Mouse (Mus musculus): ENCODE data around the gene Il1rl1. TPM values are rescaled to one million over a fixed set of nuclear protein-coding genes. Genes with fewer than 3 reads are reported as not detected.

The Il1rl1 gene
- total and polyA plus RNA-seq, 2 experiments, result under 0.01 TPM; not detected in 1

DNA sequence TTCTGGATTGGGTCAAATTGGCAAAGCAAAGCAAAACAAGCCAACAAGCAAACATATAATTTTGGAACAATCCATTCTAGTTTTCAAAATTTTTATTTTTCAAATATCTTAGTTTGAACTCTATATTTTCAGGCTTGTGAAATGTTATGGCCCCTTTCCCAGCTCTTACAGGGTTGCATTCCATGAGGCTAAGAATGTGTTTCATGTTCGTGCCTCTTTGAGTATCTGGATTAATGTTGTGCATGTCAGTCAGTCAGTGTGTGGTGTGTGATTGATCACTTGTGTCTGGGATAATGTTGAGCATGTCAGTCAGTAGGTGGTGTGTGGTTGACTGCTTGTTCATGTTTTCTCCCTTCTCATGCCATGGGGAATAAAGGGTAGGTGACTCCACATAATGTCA, 1.5 kb upstream of the Il1rl1 start:
- no peak overlapping the region for H3K9ac ChIP-seq (ENCODE audit: low read depth, low read length)
- no peak overlapping the region for H3K4me3 ChIP-seq (ENCODE audit: insufficient read depth, low read depth, low read length)
- no peaks in the 10 kb centered on the region for H3K79me2 ChIP-seq (ENCODE audit: control insufficient read depth, insufficient read depth, low read length)
- WGBS, result 76% methylated on average over 1 of the region's 1 CpGs
- no peaks in the 10 kb centered on the region for H3K4me1 ChIP-seq (ENCODE audit: control insufficient read depth, insufficient read depth, low read length)
- H3K27me3 ChIP-seq (ENCODE audit: control insufficient read depth, insufficient read depth, low read length), result no peaks in the 10 kb centered on the region
- no peak overlapping the region for H3K27ac ChIP-seq (replicated peaks; ENCODE audit: insufficient read depth, low read depth, low read length)
- TF ChIP-seq POLR2A (IDR thresholded peaks at IDR 0.05; ENCODE audit: extremely low read depth, insufficient read depth, low read length), result no peak
- TF ChIP-seq CTCF (IDR thresholded peaks at IDR 0.05; ENCODE audit: low read depth, low read length), result no peak
- no peak for DNase-seq (ENCODE audit: extremely low read depth, low read depth, low spot score)
- H3K36me3 ChIP-seq (ENCODE audit: control insufficient read depth, insufficient read depth, low read length), result no peaks in the 10 kb centered on the region

DNA sequence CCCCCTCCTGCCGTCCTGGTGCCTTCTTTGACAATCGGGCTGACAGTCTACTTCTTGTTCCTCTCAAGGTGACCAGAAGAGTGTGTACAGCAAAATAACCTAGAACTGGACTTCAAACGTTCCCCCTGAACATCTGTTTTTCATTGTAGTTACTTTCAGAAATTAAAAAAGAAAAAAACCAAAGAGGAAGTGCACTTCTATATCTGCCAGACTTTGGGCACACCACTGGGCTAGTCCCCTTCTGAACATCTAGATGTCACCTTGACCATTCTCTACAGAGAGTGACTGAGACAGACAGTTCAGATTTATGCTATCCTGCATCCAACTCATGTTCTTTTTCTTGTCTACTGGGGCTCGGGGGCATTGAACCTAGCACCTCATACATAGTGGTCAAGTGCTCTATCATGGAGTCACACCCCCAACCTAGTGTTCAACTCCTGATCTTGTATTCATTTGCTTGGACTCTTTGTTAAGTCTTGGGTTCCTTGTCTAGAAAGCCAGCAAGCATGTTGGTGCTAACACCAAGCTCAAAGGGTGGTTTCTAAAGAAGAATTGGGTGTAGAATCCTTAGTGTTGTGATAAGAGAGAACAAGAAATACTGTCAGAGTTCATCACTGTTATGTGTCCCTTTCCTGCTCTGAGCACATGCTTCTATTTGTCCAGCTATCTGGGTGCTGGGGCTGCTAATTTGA, 919 bp downstream of the Il1rl1 start:
- whole genome bisulfite sequencing, result 80% methylated on average over 4 of the region's 4 CpGs
- H3K27me3 ChIP-seq (ENCODE audit: control insufficient read depth, insufficient read depth, low read length), result no peaks in the 10 kb centered on the region
- no peak overlapping the region for H3K27ac ChIP-seq (replicated peaks; ENCODE audit: insufficient read depth, low read depth, low read length)
- H3K79me2 ChIP-seq (ENCODE audit: control insufficient read depth, insufficient read depth, low read length), result no peaks in the 10 kb centered on the region
- no peak overlapping the region for H3K9ac ChIP-seq (ENCODE audit: low read depth, low read length)
- no peak overlapping the region for H3K4me3 ChIP-seq (ENCODE audit: insufficient read depth, low read depth, low read length)
- no peak for DNase-seq (ENCODE audit: extremely low read depth, low read depth, low spot score)
- H3K36me3 ChIP-seq (ENCODE audit: control insufficient read depth, insufficient read depth, low read length), result no peaks in the 10 kb centered on the region
- TF ChIP-seq POLR2A (IDR thresholded peaks at IDR 0.05; ENCODE audit: extremely low read depth, insufficient read depth, low read length), result no peak
- no peak for TF ChIP-seq CTCF (IDR thresholded peaks at IDR 0.05; ENCODE audit: low read depth, low read length)
- no peaks in the 10 kb centered on the region for H3K4me1 ChIP-seq (ENCODE audit: control insufficient read depth, insufficient read depth, low read length)

DNA sequence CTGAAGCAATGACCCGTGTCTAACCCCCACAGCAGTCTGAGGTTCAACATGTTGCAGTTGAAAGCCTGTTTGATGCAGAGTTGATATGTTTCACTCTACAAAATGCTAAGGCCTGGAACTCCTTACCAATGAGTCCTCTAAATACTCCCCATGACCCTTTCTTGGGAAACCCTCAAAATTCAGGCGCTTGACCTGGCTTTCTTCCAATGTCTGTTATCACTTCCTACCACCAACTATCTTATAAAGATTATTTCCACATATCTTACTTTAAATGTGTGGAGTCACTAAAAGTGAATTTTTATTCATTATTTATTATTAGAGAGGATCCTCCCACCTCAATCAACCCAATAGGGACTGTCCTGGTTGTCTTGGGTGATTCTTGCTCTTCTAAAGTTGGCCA, 2.8 kb downstream of the Il1rl1 start:
- Histone ChIP-seq H3K27ac (replicated peaks; ENCODE audit: insufficient read depth, low read depth, low read length) (no peak overlapping the region), H3K27me3 (ENCODE audit: control insufficient read depth, insufficient read depth, low read length) (no peaks in the 10 kb centered on the region), H3K4me1 (ENCODE audit: control insufficient read depth, insufficient read depth, low read length) (no peaks in the 10 kb centered on the region), H3K4me3 (ENCODE audit: insufficient read depth, low read depth, low read length) (no peak overlapping the region), H3K36me3 (ENCODE audit: control insufficient read depth, insufficient read depth, low read length) (no peaks in the 10 kb centered on the region), H3K9ac (ENCODE audit: low read depth, low read length) (no peak overlapping the region), H3K79me2 (ENCODE audit: control insufficient read depth, insufficient read depth, low read length) (no peaks in the 10 kb centered on the region)
- no peak for TF ChIP-seq CTCF (IDR thresholded peaks at IDR 0.05; ENCODE audit: low read depth, low read length)
- no peak for TF ChIP-seq POLR2A (IDR thresholded peaks at IDR 0.05; ENCODE audit: extremely low read depth, insufficient read depth, low read length)
- no peak for DNase-seq (ENCODE audit: extremely low read depth, low read depth, low spot score)
- 76% methylated on average over 2 of the region's 2 CpGs for WGBS

DNA sequence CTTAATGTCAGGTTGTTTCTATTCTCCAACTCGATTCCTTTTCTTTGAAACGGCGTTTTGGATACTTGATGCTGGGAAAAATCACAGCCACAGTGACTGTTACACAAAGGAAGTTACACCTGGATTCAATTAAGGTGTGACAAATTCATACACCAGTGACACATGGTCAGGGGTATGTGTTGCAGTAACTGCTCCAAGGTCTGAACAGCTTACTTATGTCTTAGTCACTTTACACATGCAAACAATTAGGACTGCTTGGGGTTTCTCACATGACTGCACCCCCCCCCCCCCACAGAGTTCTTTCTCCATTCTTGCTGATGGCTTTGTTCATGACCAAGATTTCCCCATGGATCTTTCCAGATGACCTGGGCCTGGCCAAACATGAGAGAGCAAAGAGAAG, 6.6 kb downstream of the Il1rl1 start:
- Histone ChIP-seq H3K27me3 (ENCODE audit: control insufficient read depth, insufficient read depth, low read length) (no peaks in the 10 kb centered on the region), H3K4me3 (ENCODE audit: insufficient read depth, low read depth, low read length) (no peak overlapping the region), H3K4me1 (ENCODE audit: control insufficient read depth, insufficient read depth, low read length) (no peaks in the 10 kb centered on the region; the same call in 1 of the 2 replicates), H3K79me2 (ENCODE audit: control insufficient read depth, insufficient read depth, low read length) (no peaks in the 10 kb centered on the region), H3K27ac (replicated peaks; ENCODE audit: insufficient read depth, low read depth, low read length) (no peak overlapping the region), H3K9ac (ENCODE audit: low read depth, low read length) (no peak overlapping the region), H3K36me3 (ENCODE audit: control insufficient read depth, insufficient read depth, low read length) (no peaks in the 10 kb centered on the region)
- no peak for DNase-seq (ENCODE audit: extremely low read depth, low read depth, low spot score)
- WGBS, result 92% methylated on average over 3 of the region's 3 CpGs
- no peak for TF ChIP-seq POLR2A (IDR thresholded peaks at IDR 0.05; ENCODE audit: extremely low read depth, insufficient read depth, low read length)
- TF ChIP-seq CTCF (IDR thresholded peaks at IDR 0.05; ENCODE audit: low read depth, low read length), result no peak

DNA sequence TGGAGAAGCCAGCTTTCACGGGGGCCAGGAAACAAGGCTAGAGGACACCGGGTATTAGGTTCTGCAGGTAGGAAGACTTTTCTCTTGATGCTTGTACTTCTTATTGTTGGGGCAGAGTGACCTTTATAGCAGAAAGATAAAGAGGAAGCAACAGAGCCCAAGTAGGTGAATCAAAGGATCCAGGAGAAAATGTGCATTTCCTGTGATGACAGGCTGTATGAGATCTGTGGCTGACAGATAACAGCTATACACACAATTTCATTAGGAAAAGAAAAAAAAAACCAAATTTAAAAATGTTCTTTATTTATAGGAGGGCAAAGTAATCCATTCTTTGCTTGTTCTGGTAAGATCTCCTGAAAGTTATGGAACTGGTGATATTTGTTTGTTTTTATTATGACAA, 8.0 kb downstream of the Il1rl1 start:
- H3K79me2 ChIP-seq (ENCODE audit: control insufficient read depth, insufficient read depth, low read length), result no peaks in the 10 kb centered on the region
- H3K36me3 ChIP-seq (ENCODE audit: control insufficient read depth, insufficient read depth, low read length), result no peaks in the 10 kb centered on the region
- TF ChIP-seq POLR2A (IDR thresholded peaks at IDR 0.05; ENCODE audit: extremely low read depth, insufficient read depth, low read length) (no peak), CTCF (IDR thresholded peaks at IDR 0.05; ENCODE audit: low read depth, low read length) (no peak)
- no peak overlapping the region for H3K9ac ChIP-seq (ENCODE audit: low read depth, low read length)
- WGBS, result 86% methylated on average over 2 of the region's 2 CpGs
- H3K27me3 ChIP-seq (ENCODE audit: control insufficient read depth, insufficient read depth, low read length), result no peaks in the 10 kb centered on the region
- DNase-seq (ENCODE audit: extremely low read depth, low read depth, low spot score), result no peak
- no peaks in the 10 kb centered on the region; the same call in 1 of the 2 replicates for H3K4me1 ChIP-seq (ENCODE audit: control insufficient read depth, insufficient read depth, low read length)
- no peak overlapping the region for H3K4me3 ChIP-seq (ENCODE audit: insufficient read depth, low read depth, low read length)
- no peak overlapping the region for H3K27ac ChIP-seq (replicated peaks; ENCODE audit: insufficient read depth, low read depth, low read length)

DNA sequence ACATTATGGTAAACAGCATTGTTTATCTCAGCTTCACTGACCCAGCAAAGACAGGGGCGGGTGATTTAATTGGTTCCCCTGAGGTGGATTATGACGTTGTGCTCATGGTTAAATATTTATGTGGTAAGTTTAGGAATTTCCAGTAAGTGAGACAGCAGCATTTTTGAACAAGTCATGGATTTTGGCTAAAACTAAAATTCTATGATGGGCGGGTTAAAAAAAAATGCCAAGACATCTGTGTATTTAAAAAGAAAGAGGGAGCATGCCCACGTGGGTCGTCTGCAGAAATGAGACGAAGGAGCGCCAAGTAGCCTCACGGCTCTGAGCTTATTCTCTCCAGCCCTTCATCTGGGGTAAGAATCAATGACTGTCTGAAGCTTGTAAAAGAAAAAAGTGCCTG, 10.1 kb downstream of the Il1rl1 start:
- Histone ChIP-seq H3K4me1 (ENCODE audit: control insufficient read depth, insufficient read depth, low read length) (no peaks in the 10 kb centered on the region; the same call in 1 of the 2 replicates), H3K27ac (replicated peaks; ENCODE audit: insufficient read depth, low read depth, low read length) (no peak overlapping the region), H3K36me3 (ENCODE audit: control insufficient read depth, insufficient read depth, low read length) (no peaks in the 10 kb centered on the region), H3K4me3 (ENCODE audit: insufficient read depth, low read depth, low read length) (no peak overlapping the region), H3K79me2 (ENCODE audit: control insufficient read depth, insufficient read depth, low read length) (no peaks in the 10 kb centered on the region), H3K27me3 (ENCODE audit: control insufficient read depth, insufficient read depth, low read length) (no peaks in the 10 kb centered on the region), H3K9ac (ENCODE audit: low read depth, low read length) (no peak overlapping the region)
- 82% methylated on average over 8 of the region's 8 CpGs for WGBS
- TF ChIP-seq POLR2A (IDR thresholded peaks at IDR 0.05; ENCODE audit: extremely low read depth, insufficient read depth, low read length) (no peak), CTCF (IDR thresholded peaks at IDR 0.05; ENCODE audit: low read depth, low read length) (no peak)
- DNase-seq (ENCODE audit: extremely low read depth, low read depth, low spot score), result no peak

Data from liver, adult 2 months (tissue).